Mouse (Mus musculus): ENCODE data around the gene Hsph1.

DNA sequence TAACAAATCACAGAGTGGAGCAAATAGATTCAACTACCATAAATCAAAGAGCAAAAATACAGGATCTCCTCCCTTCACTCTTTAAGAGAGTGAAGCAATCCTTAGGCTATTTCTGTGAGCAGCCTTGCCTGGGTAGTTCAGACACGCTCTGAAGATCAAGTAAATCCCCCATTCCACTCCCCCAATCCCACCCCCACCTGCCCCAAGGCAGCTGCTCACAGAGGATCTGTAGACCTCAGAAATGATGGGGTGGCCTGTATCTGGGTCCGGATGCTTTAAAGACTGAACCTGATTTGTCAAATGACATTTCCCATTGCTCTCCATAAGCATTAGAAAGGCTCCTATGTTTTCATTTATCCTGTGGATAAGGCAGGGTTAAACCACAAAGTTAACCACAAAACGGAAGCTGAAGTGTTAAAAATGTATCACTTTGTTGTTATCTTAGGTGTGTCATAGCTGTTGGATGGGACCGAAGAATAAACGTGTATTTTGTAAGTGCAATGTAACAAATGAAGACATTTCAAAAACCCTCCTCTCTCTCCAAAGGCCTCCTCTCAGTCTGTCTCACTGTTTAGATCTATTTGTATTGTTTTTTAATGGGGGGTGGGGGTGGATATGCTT is 53.4 kb downstream of the Hsph1 start:
- no peak for TF ChIP-seq CTCF (IDR thresholded peaks at IDR 0.05; ENCODE audit: low read depth)
- TF ChIP-seq EP300 (optimal IDR thresholded peaks at IDR 0.05), result no peak

Measured in stomach, postnatal 0 days (tissue).